Mouse (Mus musculus) embryonic facial prominence, embryonic 14.5 days (tissue): ENCODE results near the gene Drd4. TPM values are rescaled to one million over a fixed set of nuclear protein-coding genes. Genes with fewer than 3 reads are reported as not detected.
A peak's percentile ranks its signal among the peaks of the same experiment; 100 is the strongest.
"Not testable (repeated sequence)": the region's sequence is repeated elsewhere in the genome, so short reads cannot be mapped to it uniquely, and the experiment has no call there.

Experiments used
- ATAC-seq: fragments of 200-750 bp; cut with Nextera tagmentation; 2 replicates; pipeline ENCODE4 v1.8.0; 2017; ENCODE audit warnings: low read depth, moderate number of reproducible peaks, moderate TSS enrichment
- DNase-seq: peaks from one replicate; pipeline ENCODE4 v3.0.0-alpha.2; 2015; ENCODE audit warnings: low spot score
- H3K27ac ChIP-seq: fragments of 300-500 bp; sonication (generic); replicated peaks from 2 replicates; pipeline ENCODE4 v1.5.1; 2014; ENCODE audit warnings: low read depth, mild to moderate bottlenecking, low read length, moderate library complexity
- H3K27me3 ChIP-seq: fragments of 300-500 bp; sonication (generic); replicated peaks from 2 replicates; pipeline ENCODE4 v1.6.1; 2014; ENCODE audit warnings: low read length; ENCODE audit not compliant: control insufficient read depth, insufficient read depth
- H3K36me3 ChIP-seq: fragments of 300-500 bp; sonication (generic); 2 replicates; pipeline ENCODE4 v1.6.1; 2014; ENCODE audit warnings: low read length, mixed read lengths; ENCODE audit not compliant: control insufficient read depth, insufficient read depth
- H3K4me1 ChIP-seq: fragments of 300-500 bp; sonication (generic); 2 replicates; pipeline ENCODE4 v1.6.1; 2014; ENCODE audit warnings: antibody characterized with exemption, low read length; ENCODE audit not compliant: control insufficient read depth, insufficient read depth
- H3K4me2 ChIP-seq: fragments of 300-500 bp; sonication (generic); 2 replicates; pipeline ENCODE4 v1.6.1; 2014; ENCODE audit warnings: low read depth, mild to moderate bottlenecking, low read length, moderate library complexity, mixed read lengths
- H3K4me3 ChIP-seq: fragments of 300-500 bp; sonication (generic); 2 replicates; pipeline ENCODE4 v1.5.1; 2014; ENCODE audit warnings: low read depth, mild to moderate bottlenecking, low read length
- H3K9ac ChIP-seq: fragments of 300-500 bp; sonication (generic); 2 replicates; pipeline ENCODE4 v1.6.1; 2014; ENCODE audit warnings: low read depth, mild to moderate bottlenecking, low read length, moderate library complexity, mixed read lengths
- H3K9me3 ChIP-seq: fragments of 300-500 bp; sonication (generic); 2 replicates; pipeline ENCODE4 v1.6.1; 2016; ENCODE audit warnings: low read length; ENCODE audit not compliant: control insufficient read depth
- WGBS: fragments of 180-500 bp; shearing (Covaris S2); extraction: QIAGEN DNeasy Blood & Tissue Kit; methylation state at CpG from one replicate; pipeline ENCODE4 v1.1.7; 2014; 5-methylcytosine and 5-hydroxymethylcytosine counted together
- polyA plus RNA-seq: library from polyadenylated mRNA; unstranded; fragments of >200 nt; fragmentation: Nextera tagmentation; extraction: Ambion mirVana; gene quantifications from 2 replicates; pipeline ENCODE4 v1.2.1, GENCODE M21; 2014

The Drd4 gene
- 0.81 and 1.3 TPM in 2 replicates for polyA plus RNA-seq

DNA sequence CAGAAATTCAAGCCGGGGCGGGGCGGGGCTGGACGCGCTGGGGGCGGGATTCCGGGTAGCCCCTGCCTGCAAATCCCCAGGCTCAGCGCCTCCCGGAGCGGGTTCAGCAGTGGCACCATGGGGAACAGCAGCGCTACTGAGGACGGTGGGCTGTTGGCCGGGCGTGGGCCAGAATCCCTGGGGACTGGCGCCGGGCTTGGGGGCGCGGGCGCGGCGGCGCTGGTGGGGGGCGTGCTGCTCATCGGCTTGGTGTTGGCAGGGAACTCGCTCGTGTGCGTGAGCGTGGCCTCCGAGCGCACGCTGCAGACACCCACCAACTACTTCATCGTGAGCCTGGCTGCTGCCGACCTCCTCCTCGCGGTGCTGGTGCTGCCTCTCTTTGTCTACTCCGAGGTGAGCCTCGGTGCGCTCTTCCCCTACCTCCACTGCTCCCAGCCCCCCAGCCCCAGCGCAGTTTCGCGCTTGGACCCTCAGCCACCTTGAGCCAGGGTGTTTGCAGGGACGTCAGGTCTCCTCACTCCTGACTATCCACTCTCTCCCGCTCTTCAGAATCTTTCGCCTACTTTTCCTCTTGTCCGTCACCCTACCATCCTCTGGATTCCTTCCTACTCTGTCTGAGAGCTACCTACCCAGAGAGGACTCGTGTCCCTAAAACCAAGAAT, at the start of gene Drd4:
Drd4 (plus strand) TSS at position 86 of the 662 bp plus-strand sequence.
- ATAC-seq (peak; percentile 89), DNase-seq (peak; percentile 68)
- Histone ChIP-seq H3K4me2 (peak within 1 kb of the TSS; percentile 95), H3K9me3 (no peaks in the 10 kb centered on the region), H3K4me1 (peaks cover 10% of the 10 kb centered on the region; the same call in 1 of the 2 replicates), H3K4me3 (peak within 1 kb of the TSS; percentile 53), H3K27ac (no peak within 1 kb of the TSS), H3K27me3 (peaks cover 54% of the 10 kb centered on the region), H3K9ac (peak within 1 kb of the TSS; percentile 61), H3K36me3 (0 out of 2 replicates have a peak, but pooled peaks cover 3% of the 10 kb centered on the region)
- 5% methylated on average over 13 of the region's 46 CpGs for WGBS

DNA sequence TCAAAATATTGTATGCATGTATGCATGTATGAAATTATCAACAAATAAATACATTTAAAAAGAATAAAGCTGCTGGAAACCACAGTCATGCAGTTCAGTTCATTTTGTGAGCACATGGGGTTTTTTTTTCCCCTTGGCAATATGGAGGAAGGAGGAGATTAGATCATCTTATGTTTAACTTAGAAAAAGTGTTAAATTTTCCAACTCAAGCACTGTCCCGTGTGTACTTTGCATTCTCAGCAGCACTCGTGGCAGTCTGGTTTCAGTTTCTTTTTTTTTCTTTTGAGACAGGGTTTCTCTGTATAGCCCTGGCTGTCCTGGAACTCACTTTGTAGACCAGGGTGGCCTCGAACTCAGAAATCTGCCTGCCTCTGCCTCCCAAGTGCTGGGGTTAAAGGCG, 41.3 kb upstream of the Drd4 start:
- H3K4me1 ChIP-seq, H3K4me2 ChIP-seq, ATAC-seq, H3K9me3 ChIP-seq, DNase-seq, H3K27ac ChIP-seq, H3K9ac ChIP-seq, H3K27me3 ChIP-seq, H3K4me3 ChIP-seq: not testable (repeated sequence)
- peaks cover 95% of the 10 kb centered on the region for H3K36me3 ChIP-seq
- 90% methylated on average over 4 of the region's 4 CpGs for WGBS

DNA sequence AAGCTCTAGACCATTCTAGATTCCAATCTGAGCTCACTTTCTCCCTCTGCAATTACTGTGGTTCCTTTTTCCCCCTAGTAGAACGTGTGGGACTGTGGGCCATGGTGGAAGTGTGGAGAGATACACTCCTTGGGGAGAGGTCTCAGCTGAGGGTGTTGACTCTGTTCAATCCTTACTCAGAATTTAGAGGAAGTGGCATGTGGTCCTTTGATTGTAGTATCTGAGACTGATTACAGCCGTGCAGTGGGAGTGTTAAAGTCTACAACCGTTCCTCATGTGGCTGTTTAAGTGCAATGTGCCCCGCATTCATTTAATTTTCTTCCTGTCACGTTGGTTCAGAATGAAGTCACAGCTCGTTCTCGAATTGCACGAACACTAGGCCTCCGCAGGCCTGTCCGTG, 35.6 kb upstream of the Drd4 start:
- H3K9me3 ChIP-seq: no peaks in the 10 kb centered on the region
- H3K27ac ChIP-seq: no peak overlapping the region
- H3K4me2 ChIP-seq: no peak overlapping the region
- DNase-seq (no peak), ATAC-seq (no peak)
- H3K4me3 ChIP-seq: no peak overlapping the region
- peaks cover 97% of the 10 kb centered on the region for H3K36me3 ChIP-seq
- H3K9ac ChIP-seq: no peak overlapping the region
- no peaks in the 10 kb centered on the region for H3K27me3 ChIP-seq
- WGBS: 90% methylated on average over 10 of the region's 10 CpGs
- H3K4me1 ChIP-seq: no peaks in the 10 kb centered on the region

DNA sequence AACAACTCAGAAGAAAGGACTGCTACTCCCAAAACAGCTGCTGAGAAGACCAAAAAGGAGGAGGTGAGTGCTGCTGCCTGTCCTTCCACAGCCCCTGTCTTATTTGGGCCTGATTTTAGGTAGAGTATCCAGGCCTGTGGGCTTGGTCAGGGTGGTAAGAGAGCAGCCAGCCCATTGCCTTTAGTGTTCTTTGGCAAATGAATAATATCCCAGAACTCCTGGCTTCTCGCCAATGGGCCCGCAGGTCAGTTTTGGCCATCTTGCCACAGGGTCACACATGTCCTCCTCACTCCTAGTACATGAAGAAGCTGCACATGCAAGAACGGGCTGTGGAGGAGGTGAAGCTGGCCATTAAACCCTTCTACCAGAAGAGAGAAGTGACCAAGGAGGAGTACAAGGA, 30.3 kb upstream of the Drd4 start:
- H3K4me2 ChIP-seq: no peak overlapping the region
- 90% methylated on average over 3 of the region's 3 CpGs for WGBS
- no peaks in the 10 kb centered on the region for H3K9me3 ChIP-seq
- peaks cover 77% of the 10 kb centered on the region for H3K36me3 ChIP-seq
- 0 out of 2 replicates have a peak, but pooled peaks cover 7% of the 10 kb centered on the region for H3K4me1 ChIP-seq
- H3K27ac ChIP-seq: no peak overlapping the region
- ATAC-seq (no peak), DNase-seq (no peak)
- no peak overlapping the region for H3K9ac ChIP-seq
- no peak overlapping the region for H3K4me3 ChIP-seq
- H3K27me3 ChIP-seq: no peaks in the 10 kb centered on the region

DNA sequence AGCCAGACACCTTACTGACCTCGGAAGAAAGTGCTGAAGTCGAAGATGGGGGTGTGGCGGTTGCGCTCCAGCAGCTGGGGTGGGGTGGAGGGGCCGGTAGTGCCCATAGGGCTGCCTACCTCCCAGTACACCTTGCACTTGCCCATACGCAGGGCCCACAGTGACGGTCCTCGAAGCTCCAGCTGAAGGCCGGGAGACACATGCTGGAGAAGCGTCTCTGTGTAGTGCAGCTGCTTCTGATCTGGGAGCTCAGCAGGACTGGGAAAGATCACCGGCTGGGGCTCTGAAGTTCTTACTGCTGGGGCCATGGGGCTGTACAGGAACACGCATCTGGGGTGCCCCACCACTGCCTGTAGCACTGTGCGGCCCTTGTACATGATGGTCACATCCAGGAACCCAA, 28.2 kb upstream of the Drd4 start:
- Histone ChIP-seq H3K9me3 (no peaks in the 10 kb centered on the region), H3K4me3 (no peak overlapping the region), H3K36me3 (peaks cover 56% of the 10 kb centered on the region), H3K4me1 (0 out of 2 replicates have a peak, but pooled peaks cover 7% of the 10 kb centered on the region), H3K27me3 (no peaks in the 10 kb centered on the region), H3K27ac (no peak overlapping the region), H3K4me2 (no peak overlapping the region), H3K9ac (no peak overlapping the region)
- ATAC-seq: no peak
- DNase-seq: no peak
- 86% methylated on average over 13 of the region's 13 CpGs for WGBS

DNA sequence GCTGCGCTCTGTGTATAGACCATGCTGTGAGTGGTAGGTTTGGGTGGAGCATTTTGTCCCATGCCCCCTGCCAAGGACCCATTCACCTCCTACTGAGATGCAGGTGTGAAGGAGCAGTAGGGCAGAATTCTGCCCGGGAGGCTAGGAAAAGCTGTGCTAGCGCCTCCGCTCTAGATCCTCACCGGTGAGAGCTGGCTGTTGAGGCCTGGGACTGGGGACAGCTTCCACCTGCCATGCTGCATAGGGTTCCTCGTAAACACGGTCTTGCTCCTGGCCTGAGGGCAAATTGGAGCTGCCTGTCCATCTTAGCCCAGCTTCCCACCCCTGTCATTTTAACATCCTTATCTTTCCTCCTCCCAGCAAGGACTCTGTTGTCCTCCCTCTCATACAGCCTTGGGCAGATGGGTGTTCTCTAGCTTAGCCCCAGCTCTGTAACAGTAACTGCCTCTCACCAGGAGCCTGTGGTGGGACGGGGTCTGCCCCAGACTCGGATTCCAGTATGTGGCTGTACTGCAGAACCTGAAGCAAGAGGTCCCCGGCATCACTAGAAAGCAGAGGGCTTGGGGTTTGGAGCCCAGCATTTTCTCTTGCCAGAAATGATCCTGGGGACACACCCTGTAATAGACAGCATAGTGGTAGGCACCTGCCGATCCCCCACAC, 27.6 kb upstream of the Drd4 start:
- peaks cover 50% of the 10 kb centered on the region for H3K36me3 ChIP-seq
- 70% methylated on average over 10 of the region's 11 CpGs for WGBS

DNA sequence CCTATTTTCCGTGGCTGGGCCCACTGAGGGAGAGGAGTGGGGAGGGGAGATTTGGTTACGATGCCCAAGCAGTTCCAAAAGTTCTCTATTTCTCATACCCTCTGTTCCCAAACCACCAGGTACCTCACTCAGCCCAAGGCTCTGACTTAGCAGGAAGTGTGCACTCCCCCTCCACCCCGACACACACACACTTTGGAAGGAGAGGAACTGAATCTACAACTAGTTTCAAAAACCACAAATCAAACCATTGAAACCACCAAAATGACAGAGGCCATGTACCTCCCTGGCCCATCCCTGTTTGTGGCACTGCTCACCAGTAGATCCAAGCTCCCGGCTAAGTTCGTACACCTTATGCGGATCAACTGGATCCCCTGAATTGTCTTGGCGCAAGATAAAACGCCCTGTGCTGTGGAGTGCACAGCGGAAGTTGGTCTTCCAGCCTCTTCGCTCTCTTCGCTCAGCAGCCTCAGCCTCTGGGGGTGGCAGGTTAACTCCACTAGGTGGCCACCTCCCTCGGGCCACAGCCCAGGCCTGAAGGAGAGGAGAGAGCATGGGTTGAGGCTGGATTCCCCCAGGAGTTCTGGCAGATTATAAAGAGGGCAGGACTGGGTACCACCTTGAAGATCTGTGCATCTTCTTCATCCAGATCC, 26.9 kb upstream of the Drd4 start:
- peak overlapping the region; percentile 62; the same call in 1 of the 2 replicates for H3K9ac ChIP-seq
- H3K27me3 ChIP-seq: no peaks in the 10 kb centered on the region
- H3K36me3 ChIP-seq: peaks cover 43% of the 10 kb centered on the region
- H3K4me1 ChIP-seq: 0 out of 2 replicates have a peak, but pooled peaks cover 7% of the 10 kb centered on the region
- no peak overlapping the region for H3K4me3 ChIP-seq
- H3K9me3 ChIP-seq: no peaks in the 10 kb centered on the region
- H3K27ac ChIP-seq: no peak overlapping the region
- WGBS: 25% methylated on average over 12 of the region's 12 CpGs
- 0 out of 2 replicates have a peak, but pooled peaks have one; percentile 19 for ATAC-seq
- DNase-seq: peak; percentile 34
- peak overlapping the region; percentile 66 for H3K4me2 ChIP-seq

More for the DNA sequence above, 27.6 kb upstream of the Drd4 start:
- ATAC-seq (no peak), DNase-seq (no peak)
- H3K9ac ChIP-seq: no peak overlapping the region
- H3K27me3 ChIP-seq: no peaks in the 10 kb centered on the region
- no peaks in the 10 kb centered on the region for H3K9me3 ChIP-seq
- H3K4me1 ChIP-seq: 0 out of 2 replicates have a peak, but pooled peaks cover 7% of the 10 kb centered on the region
- H3K4me3 ChIP-seq: no peak overlapping the region
- no peak overlapping the region for H3K27ac ChIP-seq
- no peak overlapping the region for H3K4me2 ChIP-seq

DNA sequence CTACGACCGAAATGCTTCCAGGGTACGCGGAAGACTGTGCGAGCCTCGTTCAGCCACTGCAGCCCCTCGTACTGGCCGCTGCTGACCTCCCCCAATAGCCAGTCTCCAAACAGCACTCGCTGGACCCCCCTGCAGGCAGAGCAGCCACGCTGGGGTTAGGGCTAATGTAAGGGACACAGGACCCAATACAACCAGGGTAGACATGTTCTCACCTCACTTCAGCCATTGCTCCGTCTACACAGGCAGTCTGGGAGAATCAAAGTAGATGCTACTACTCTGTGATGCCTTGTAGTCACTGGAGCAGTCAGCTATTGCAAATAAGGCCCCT, 26.4 kb upstream of the Drd4 start:
- WGBS: 34% methylated on average over 11 of the region's 11 CpGs
- no peak for ATAC-seq
- peak overlapping the region; percentile 62; the same call in 1 of the 2 replicates for H3K9ac ChIP-seq

More for the DNA sequence above, 26.4 kb upstream of the Drd4 start:
- Histone ChIP-seq H3K4me3 (peak overlapping the region; percentile 44), H3K27me3 (no peaks in the 10 kb centered on the region), H3K36me3 (peaks cover 38% of the 10 kb centered on the region), H3K27ac (no peak overlapping the region), H3K9me3 (no peaks in the 10 kb centered on the region), H3K4me2 (peak overlapping the region; percentile 66), H3K4me1 (0 out of 2 replicates have a peak, but pooled peaks cover 7% of the 10 kb centered on the region)
- DNase-seq: no peak
